Mouse (Mus musculus) lung, postnatal 0 days (tissue): Measurements from ENCODE around the gene Dnah14. TPM values are rescaled to one million over a fixed set of nuclear protein-coding genes. Genes with fewer than 3 reads are reported as not detected.

Experiments used
- ATAC-seq: fragments of 200-750 bp; cut with Nextera tagmentation; 2 replicates; pipeline ENCODE4 v1.8.0; 2017; ENCODE audit warnings: moderate library complexity
- DNase-seq: peaks from one replicate; pipeline ENCODE4 v3.0.0-alpha.2; 2016; ENCODE audit warnings: low spot score
- H3K27ac ChIP-seq: fragments of 300-500 bp; sonication (generic); 2 replicates; pipeline ENCODE4 v1.5.1; 2014; ENCODE audit warnings: antibody characterized with exemption, mild to moderate bottlenecking, low read length, mixed read lengths
- H3K27me3 ChIP-seq: fragments of 300-500 bp; sonication (generic); replicated peaks from 2 replicates; pipeline ENCODE4 v1.6.1; 2014; ENCODE audit warnings: low read length, mixed read lengths; ENCODE audit not compliant: insufficient read depth
- H3K36me3 ChIP-seq: fragments of 300-500 bp; sonication (generic); 2 replicates; pipeline ENCODE4 v1.6.1; 2014; ENCODE audit warnings: low read length, mixed read lengths; ENCODE audit not compliant: insufficient read depth
- H3K4me1 ChIP-seq: fragments of 300-500 bp; sonication (generic); 2 replicates; pipeline ENCODE4 v1.6.1; 2014; ENCODE audit warnings: antibody characterized with exemption, low read depth, low read length, mixed read lengths; ENCODE audit not compliant: insufficient read depth
- H3K4me2 ChIP-seq: fragments of 300-500 bp; sonication (generic); replicated peaks from 2 replicates; pipeline ENCODE4 v1.6.1; 2014; ENCODE audit warnings: low read depth, mild to moderate bottlenecking, low read length, moderate library complexity, mixed read lengths
- H3K4me3 ChIP-seq: fragments of 300-500 bp; sonication (generic); 2 replicates; pipeline ENCODE4 v1.5.1; 2014; ENCODE audit warnings: low read depth, low read length
- H3K9ac ChIP-seq: fragments of 300-500 bp; sonication (generic); replicated peaks from 2 replicates; pipeline ENCODE4 v1.6.1; 2014; ENCODE audit warnings: low read depth, mild to moderate bottlenecking
- H3K9me3 ChIP-seq: fragments of 300-500 bp; sonication (generic); 2 replicates; pipeline ENCODE4 v1.6.1; 2016; ENCODE audit warnings: low read length, mixed read lengths
- CTCF ChIP-seq: IDR thresholded peaks from 2 replicates; pipeline ENCODE4 v1.5.1; 2016; ENCODE audit warnings: antibody characterized with exemption, mild to moderate bottlenecking
- EP300 ChIP-seq: IDR thresholded peaks from 2 replicates; pipeline ENCODE4 v1.6.1; 2016; ENCODE audit warnings: antibody characterized with exemption, mild to moderate bottlenecking, control low read depth
- WGBS: fragments of 180-500 bp; shearing (Covaris S2); extraction: QIAGEN DNeasy Blood & Tissue Kit; methylation state at CpG from one replicate; pipeline ENCODE4 v1.1.7; 2014; 5-methylcytosine and 5-hydroxymethylcytosine counted together
- polyA plus RNA-seq: library from polyadenylated mRNA; unstranded; fragments of >200 nt; fragmentation: Nextera tagmentation; extraction: Ambion mirVana; gene quantifications from 2 replicates; pipeline ENCODE4 v1.2.1, GENCODE M21; 2015

Dnah14 gene
- polyA plus RNA-seq, 1 experiment from 2014 or later: 1.0 TPM

- no peak for ATAC-seq
- 63% methylated on average over 16 of the region's 16 CpGs for WGBS
- DNase-seq: no peak
These were observed 286.5 kb downstream of the Dnah14 start for GRCm38 (mm10) chr1:181862676-181863374.

GRCm38 (mm10) chr1:181863431-181863830 lies 287.1 kb downstream of the Dnah14 start:
- no peak overlapping the region for H3K27ac ChIP-seq
- no peaks in the 10 kb centered on the region for H3K4me1 ChIP-seq
- no peak overlapping the region for H3K4me2 ChIP-seq
- ATAC-seq (no peak), DNase-seq (no peak)
- H3K9ac ChIP-seq: no peak overlapping the region
- no peak overlapping the region for H3K4me3 ChIP-seq
- TF ChIP-seq CTCF (no peak), EP300 (no peak)
- WGBS: 32% methylated on average over 8 of the region's 8 CpGs
- no peaks in the 10 kb centered on the region for H3K9me3 ChIP-seq
- H3K36me3 ChIP-seq: no peaks in the 10 kb centered on the region
- no peaks in the 10 kb centered on the region for H3K27me3 ChIP-seq

More at GRCm38 (mm10) chr1:181862676-181863374, 286.5 kb downstream of the Dnah14 start:
- Histone ChIP-seq H3K27me3 (no peaks in the 10 kb centered on the region), H3K36me3 (no peaks in the 10 kb centered on the region), H3K4me3 (no peak overlapping the region), H3K4me2 (no peak overlapping the region), H3K9me3 (no peaks in the 10 kb centered on the region), H3K4me1 (no peaks in the 10 kb centered on the region), H3K9ac (no peak overlapping the region), H3K27ac (no peak overlapping the region)
- TF ChIP-seq EP300 (no peak), CTCF (no peak)

Other genes starting within 250 kb of the Dnah14 start
- 0.25 and 0.30 TPM in 2 replicates for gene Cnih3, start 223.9 kb upstream of the Dnah14 start, polyA plus RNA-seq
- 0.86 and 1.6 TPM in 2 replicates for gene Ccdc121, start 65.1 kb upstream of the Dnah14 start, polyA plus RNA-seq